Mouse (Mus musculus): ENCODE data around the gene Lrrfip1. TPM values are rescaled to one million over a fixed set of nuclear protein-coding genes. Genes with fewer than 3 reads are reported as not detected.

Gene Lrrfip1
- total RNA-seq, 1 experiment = 31.5 TPM

- no peaks in the 10 kb centered on the region for H3K36me3 ChIP-seq (ENCODE audit: control insufficient read depth, insufficient read depth, low read length, poor library complexity, severe bottlenecking)
- in situ Hi-C loops (cut with MboI; ENCODE audit: low sequenced_read_pairs in 2 of 2, unreplicated experiment in 2 of 2) = no loop called here
- H3K9me3 ChIP-seq (ENCODE audit: control insufficient read depth, insufficient read depth, low read depth, low read length) = no peaks in the 10 kb centered on the region
- no peak for DNase-seq (ENCODE audit: low read depth, low spot score)
- H3K9ac ChIP-seq (ENCODE audit: insufficient read depth, low read depth, low read length, poor library complexity, severe bottlenecking) = no peak overlapping the region
- H3K27ac ChIP-seq (ENCODE audit: insufficient read depth, low read depth, low read length, poor library complexity, severe bottlenecking) = no peak overlapping the region
- no peaks in the 10 kb centered on the region for H3K4me1 ChIP-seq (ENCODE audit: control insufficient read depth in 2 of 2, insufficient read depth in 2 of 2, low read length in 2 of 2, poor library complexity in 1 of 2)
- H3K4me3 ChIP-seq (ENCODE audit: insufficient read depth in 1 of 2, low read depth in 1 of 2, low read length in 2 of 2, poor library complexity in 1 of 2, severe bottlenecking in 1 of 2) = no peak overlapping the region
- no peak for TF ChIP-seq CHD2 (IDR thresholded peaks at IDR 0.05; ENCODE audit: low read depth, low read length)
Measured at GRCm38 (mm10) chr1:91010716-91011115, 12.2 kb downstream of the Lrrfip1 start.

DNA sequence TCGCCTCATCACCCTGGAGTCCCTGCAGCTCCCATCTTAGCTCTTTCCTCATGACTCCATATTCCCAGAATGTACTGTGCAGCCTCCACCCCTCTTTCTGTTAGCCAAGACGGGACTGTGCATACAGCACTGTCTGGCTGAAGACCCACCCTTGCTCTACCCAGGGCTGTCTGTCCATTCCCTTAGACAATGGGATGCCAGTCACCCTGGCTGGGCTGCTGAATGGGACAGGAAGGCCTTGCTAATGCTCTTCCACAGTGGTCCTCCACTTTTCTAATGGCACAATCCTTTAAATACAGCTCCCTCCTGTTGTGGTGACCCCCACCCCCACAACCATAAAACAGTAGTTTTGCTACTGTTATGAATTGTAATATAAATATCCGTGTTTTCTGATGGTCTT lies 12.8 kb downstream of the Lrrfip1 start:
- no peaks in the 10 kb centered on the region for H3K9me3 ChIP-seq (ENCODE audit: control insufficient read depth, insufficient read depth, low read depth, low read length)
- in situ Hi-C loops (cut with MboI; ENCODE audit: low sequenced_read_pairs in 2 of 2, unreplicated experiment in 2 of 2) = no loop called here
- no peak overlapping the region for H3K4me3 ChIP-seq (ENCODE audit: insufficient read depth in 1 of 2, low read depth in 1 of 2, low read length in 2 of 2, poor library complexity in 1 of 2, severe bottlenecking in 1 of 2)
- no peak for DNase-seq (ENCODE audit: low read depth, low spot score)
- no peaks in the 10 kb centered on the region for H3K4me1 ChIP-seq (ENCODE audit: control insufficient read depth in 2 of 2, insufficient read depth in 2 of 2, low read length in 2 of 2, poor library complexity in 1 of 2)
- H3K27ac ChIP-seq (ENCODE audit: insufficient read depth, low read depth, low read length, poor library complexity, severe bottlenecking) = no peak overlapping the region
- no peak for TF ChIP-seq ZNF384 (IDR thresholded peaks at IDR 0.05; ENCODE audit: low read depth, low read length)
- no peak for TF ChIP-seq HCFC1 (IDR thresholded peaks at IDR 0.05; ENCODE audit: borderline replicate concordance, insufficient read depth, low read length)
- TF ChIP-seq CHD2 (IDR thresholded peaks at IDR 0.05; ENCODE audit: low read depth, low read length) = no peak
- no peak for TF ChIP-seq MAFK (IDR thresholded peaks at IDR 0.05; ENCODE audit: insufficient read depth, low read depth, low read length)
- TF ChIP-seq ZC3H11A (IDR thresholded peaks at IDR 0.05; ENCODE audit: borderline replicate concordance, low read depth, low read length) = no peak
- no peaks in the 10 kb centered on the region for H3K36me3 ChIP-seq (ENCODE audit: control insufficient read depth, insufficient read depth, low read length, poor library complexity, severe bottlenecking)
- no peak overlapping the region for H3K9ac ChIP-seq (ENCODE audit: insufficient read depth, low read depth, low read length, poor library complexity, severe bottlenecking)

DNA sequence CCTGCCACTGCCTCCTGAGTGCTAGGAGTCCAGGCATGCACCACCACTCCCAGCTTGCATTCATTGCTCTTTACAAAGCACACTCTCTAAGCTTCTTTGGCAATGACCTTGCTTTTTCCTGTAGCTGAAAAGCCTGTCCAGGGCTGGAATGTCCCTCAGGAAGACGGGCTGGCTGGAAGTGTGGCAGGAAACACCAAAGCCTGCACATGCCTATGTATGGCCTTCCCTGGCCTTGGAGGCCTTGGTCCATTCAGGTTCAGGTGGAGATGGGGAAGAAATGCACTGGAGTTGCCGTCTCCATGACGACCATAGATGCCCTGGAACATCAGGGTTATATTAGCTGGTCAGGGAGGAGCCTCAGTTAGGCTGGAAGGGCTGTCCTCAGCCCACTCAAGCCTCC lies 15.3 kb downstream of the Lrrfip1 start:
- no peak overlapping the region for H3K27ac ChIP-seq (ENCODE audit: insufficient read depth, low read depth, low read length, poor library complexity, severe bottlenecking)
- H3K9me3 ChIP-seq (ENCODE audit: control insufficient read depth, insufficient read depth, low read depth, low read length) = no peaks in the 10 kb centered on the region
- TF ChIP-seq ZC3H11A (IDR thresholded peaks at IDR 0.05; ENCODE audit: borderline replicate concordance, low read depth, low read length) (no peak), CHD2 (IDR thresholded peaks at IDR 0.05; ENCODE audit: low read depth, low read length) (no peak), ZNF384 (IDR thresholded peaks at IDR 0.05; ENCODE audit: low read depth, low read length) (no peak), HCFC1 (IDR thresholded peaks at IDR 0.05; ENCODE audit: borderline replicate concordance, insufficient read depth, low read length) (no peak), MAFK (IDR thresholded peaks at IDR 0.05; ENCODE audit: insufficient read depth, low read depth, low read length) (no peak)
- H3K9ac ChIP-seq (ENCODE audit: insufficient read depth, low read depth, low read length, poor library complexity, severe bottlenecking) = no peak overlapping the region
- H3K36me3 ChIP-seq (ENCODE audit: control insufficient read depth, insufficient read depth, low read length, poor library complexity, severe bottlenecking) = no peaks in the 10 kb centered on the region
- 0 out of 4 replicates have a peak, but pooled peaks cover 0 to 2% of the 10 kb centered on the region in 2 experiments for H3K4me1 ChIP-seq (ENCODE audit: control insufficient read depth in 2 of 2, insufficient read depth in 2 of 2, low read length in 2 of 2, poor library complexity in 1 of 2)
- no peak for DNase-seq (ENCODE audit: low read depth, low spot score)
- no peak overlapping the region for H3K4me3 ChIP-seq (ENCODE audit: insufficient read depth in 1 of 2, low read depth in 1 of 2, low read length in 2 of 2, poor library complexity in 1 of 2, severe bottlenecking in 1 of 2)
- in situ Hi-C loops (cut with MboI; ENCODE audit: low sequenced_read_pairs in 2 of 2, unreplicated experiment in 2 of 2) = no loop called here

GRCm38 (mm10) chr1:91015571-91015970 lies 17.0 kb downstream of the Lrrfip1 start:
- TF ChIP-seq CHD2 (IDR thresholded peaks at IDR 0.05; ENCODE audit: low read depth, low read length) (no peak), ZNF384 (IDR thresholded peaks at IDR 0.05; ENCODE audit: low read depth, low read length) (no peak), HCFC1 (IDR thresholded peaks at IDR 0.05; ENCODE audit: borderline replicate concordance, insufficient read depth, low read length) (no peak), ZC3H11A (IDR thresholded peaks at IDR 0.05; ENCODE audit: borderline replicate concordance, low read depth, low read length) (no peak)
- in situ Hi-C loops (cut with MboI; ENCODE audit: low sequenced_read_pairs in 2 of 2, unreplicated experiment in 2 of 2) = no loop called here
- H3K9me3 ChIP-seq (ENCODE audit: control insufficient read depth, insufficient read depth, low read depth, low read length) = no peaks in the 10 kb centered on the region
- H3K27ac ChIP-seq (ENCODE audit: insufficient read depth, low read depth, low read length, poor library complexity, severe bottlenecking) = no peak overlapping the region
- H3K9ac ChIP-seq (ENCODE audit: insufficient read depth, low read depth, low read length, poor library complexity, severe bottlenecking) = no peak overlapping the region
- 0 out of 4 replicates have a peak, but pooled peaks cover 0 to 2% of the 10 kb centered on the region in 2 experiments for H3K4me1 ChIP-seq (ENCODE audit: control insufficient read depth in 2 of 2, insufficient read depth in 2 of 2, low read length in 2 of 2, poor library complexity in 1 of 2)
- no peak overlapping the region for H3K4me3 ChIP-seq (ENCODE audit: insufficient read depth in 1 of 2, low read depth in 1 of 2, low read length in 2 of 2, poor library complexity in 1 of 2, severe bottlenecking in 1 of 2)
- no peak for DNase-seq (ENCODE audit: low read depth, low spot score)
- H3K36me3 ChIP-seq (ENCODE audit: control insufficient read depth, insufficient read depth, low read length, poor library complexity, severe bottlenecking) = no peaks in the 10 kb centered on the region

DNA sequence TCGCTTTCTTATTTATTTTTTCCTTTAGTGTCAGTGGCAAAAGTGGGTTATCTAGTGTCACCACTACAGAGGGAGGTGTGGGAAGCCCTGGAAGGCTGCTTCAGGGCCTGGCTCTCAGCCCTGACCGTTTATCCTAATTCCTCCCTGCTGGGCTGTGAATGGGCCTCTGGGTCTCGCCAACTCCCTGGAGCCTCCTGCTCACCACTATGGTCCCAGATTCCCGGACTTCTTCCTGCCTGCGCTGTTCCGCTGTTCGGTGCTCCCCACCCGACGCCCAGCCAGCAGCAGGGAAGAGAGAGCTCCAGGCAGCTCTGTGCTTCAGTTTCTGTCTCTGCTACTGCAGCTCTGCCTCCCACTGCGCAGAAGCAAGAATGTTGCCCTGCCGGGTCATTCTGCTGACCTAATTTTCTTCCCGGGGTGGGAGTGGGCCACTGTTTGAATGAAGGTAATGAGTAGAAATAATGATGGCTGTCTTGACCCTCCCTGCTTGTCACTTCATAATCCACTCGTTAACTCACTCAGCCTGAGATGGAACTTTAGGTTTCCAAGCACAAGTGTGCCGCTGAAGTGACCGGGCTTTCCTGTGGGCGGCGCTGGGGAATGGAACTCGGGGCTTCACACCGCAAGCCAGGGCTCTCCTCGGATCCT lies 18.7 kb downstream of the Lrrfip1 start:
- Histone ChIP-seq H3K27ac (ENCODE audit: insufficient read depth, low read depth, low read length, poor library complexity, severe bottlenecking) (no peak overlapping the region), H3K4me1 (ENCODE audit: control insufficient read depth in 2 of 2, insufficient read depth in 2 of 2, low read length in 2 of 2, poor library complexity in 1 of 2) (0 out of 4 replicates have a peak, but pooled peaks cover 0 to 2% of the 10 kb centered on the region in 2 experiments), H3K4me3 (ENCODE audit: insufficient read depth in 1 of 2, low read depth in 1 of 2, low read length in 2 of 2, poor library complexity in 1 of 2, severe bottlenecking in 1 of 2) (peak overlapping the region in 1 of 2 experiments; percentile 10; a peak in 1 of 4 replicates), H3K9ac (ENCODE audit: insufficient read depth, low read depth, low read length, poor library complexity, severe bottlenecking) (no peak overlapping the region), H3K9me3 (ENCODE audit: control insufficient read depth, insufficient read depth, low read depth, low read length) (no peaks in the 10 kb centered on the region), H3K36me3 (ENCODE audit: control insufficient read depth, insufficient read depth, low read length, poor library complexity, severe bottlenecking) (no peaks in the 10 kb centered on the region)
- DNase-seq (ENCODE audit: low read depth, low spot score) = no peak
- TF ChIP-seq ZNF384 (IDR thresholded peaks at IDR 0.05; ENCODE audit: low read depth, low read length) = no peak
- TF ChIP-seq ZC3H11A (IDR thresholded peaks at IDR 0.05; ENCODE audit: borderline replicate concordance, low read depth, low read length) = no peak
- no peak for TF ChIP-seq HCFC1 (IDR thresholded peaks at IDR 0.05; ENCODE audit: borderline replicate concordance, insufficient read depth, low read length)
- no peak for TF ChIP-seq CHD2 (IDR thresholded peaks at IDR 0.05; ENCODE audit: low read depth, low read length)
- TF ChIP-seq MAFK (IDR thresholded peaks at IDR 0.05; ENCODE audit: insufficient read depth, low read depth, low read length) = no peak
- in situ Hi-C loops (cut with MboI; ENCODE audit: low sequenced_read_pairs in 2 of 2, unreplicated experiment in 2 of 2) = no loop called here

Data from ES-E14 (cell line).